Mouse (Mus musculus) midbrain, postnatal 0 days (tissue): ENCODE data around the gene Dok4. TPM values are rescaled to one million over a fixed set of nuclear protein-coding genes. Genes with fewer than 3 reads are reported as not detected.
"Not testable (repeated sequence)": the region's sequence is repeated elsewhere in the genome, so short reads cannot be mapped to it uniquely, and the experiment has no call there.

ENCODE experiments used
- ATAC-seq: fragments of 200-750 bp; cut with Nextera tagmentation; 2 replicates; pipeline ENCODE4 v1.8.0; 2017; ENCODE audit warnings: moderate number of reproducible peaks, mild to moderate bottlenecking, moderate TSS enrichment, moderate library complexity; ENCODE audit not compliant: low FRiP score
- DNase-seq: peaks from one replicate; pipeline ENCODE4 v3.0.0-alpha.2; 2015; ENCODE audit warnings: low spot score
- H3K27ac ChIP-seq: fragments of 300-500 bp; sonication (generic); 2 replicates; pipeline ENCODE4 v1.5.1; 2014; ENCODE audit warnings: low read depth, mild to moderate bottlenecking, low read length, mixed read lengths
- H3K27me3 ChIP-seq: fragments of 300-500 bp; sonication (generic); 2 replicates; pipeline ENCODE4 v1.6.1; 2014; ENCODE audit warnings: low read length, control low read depth, mixed read lengths; ENCODE audit not compliant: insufficient read depth
- H3K36me3 ChIP-seq: fragments of 300-500 bp; sonication (generic); 2 replicates; pipeline ENCODE4 v1.6.1; 2014; ENCODE audit warnings: low read length, control low read depth, mixed read lengths; ENCODE audit not compliant: insufficient read depth
- H3K4me1 ChIP-seq: fragments of 300-500 bp; sonication (generic); 2 replicates; pipeline ENCODE4 v1.6.1; 2014; ENCODE audit warnings: mild to moderate bottlenecking, control low read depth, antibody characterized with exemption, low read length, mixed read lengths; ENCODE audit not compliant: insufficient read depth
- H3K4me2 ChIP-seq: fragments of 300-500 bp; sonication (generic); 2 replicates; pipeline ENCODE4 v1.6.1; 2014; ENCODE audit warnings: low read depth, mild to moderate bottlenecking, low read length, mixed read lengths; ENCODE audit not compliant: poor library complexity, severe bottlenecking
- H3K4me3 ChIP-seq: fragments of 300-500 bp; sonication (generic); 2 replicates; pipeline ENCODE4 v1.5.1; 2014; ENCODE audit warnings: low read depth, mild to moderate bottlenecking, low read length, moderate library complexity
- H3K9ac ChIP-seq: fragments of 300-500 bp; sonication (generic); replicated peaks from 2 replicates; pipeline ENCODE4 v1.6.1; 2014; ENCODE audit warnings: mild to moderate bottlenecking, low read length, moderate library complexity, mixed read lengths; ENCODE audit not compliant: poor library complexity, severe bottlenecking
- H3K9me3 ChIP-seq: fragments of 300-500 bp; sonication (generic); 2 replicates; pipeline ENCODE4 v1.6.1; 2016; ENCODE audit warnings: low read length, control low read depth
- CTCF ChIP-seq: IDR thresholded peaks from 2 replicates; pipeline ENCODE4 v1.5.1; 2016; ENCODE audit warnings: antibody characterized with exemption, mild to moderate bottlenecking
- WGBS: fragments of 180-500 bp; shearing (Covaris S2); extraction: QIAGEN DNeasy Blood & Tissue Kit; methylation state at CpG from one replicate; pipeline ENCODE4 v1.1.7; 2014; 5-methylcytosine and 5-hydroxymethylcytosine counted together
- polyA plus RNA-seq: library from polyadenylated mRNA; unstranded; fragments of >200 nt; fragmentation: Nextera tagmentation; extraction: Ambion mirVana; gene quantifications from 2 replicates; pipeline ENCODE4 v1.2.1, GENCODE M21; 2015
- total RNA-seq: library from RNA; depleted of rRNA; stranded (reverse); fragments of >200 nt; gene quantifications from 2 replicates; pipeline ENCODE4 v1.2.3, GENCODE M21; 2014

The Dok4 gene
- total and polyA plus RNA-seq, 2 experiments from 2014 or later, result 95.0 to 155 TPM

DNA sequence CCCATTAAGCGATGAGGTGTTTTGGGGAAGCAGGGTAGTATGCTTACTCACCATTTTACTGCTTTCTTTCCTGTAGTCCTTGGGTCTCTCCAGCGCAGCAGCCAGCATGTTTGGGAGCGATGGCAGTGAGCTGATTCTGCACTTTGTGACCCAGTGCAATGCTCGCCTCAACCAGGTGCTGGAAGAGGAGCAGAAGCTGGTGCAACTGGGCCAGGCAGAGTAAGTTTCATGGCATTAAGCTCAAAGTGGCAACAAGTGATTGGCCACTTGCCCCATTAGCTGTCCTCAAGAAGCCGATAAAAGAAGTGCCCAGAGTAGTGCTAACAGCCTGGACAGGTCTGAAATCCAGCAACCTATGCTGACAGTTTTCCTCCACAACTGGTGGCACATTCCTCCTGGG lies 26.1 kb downstream of the Dok4 start:
- Histone ChIP-seq H3K4me3 (no peak overlapping the region), H3K9me3 (no peaks in the 10 kb centered on the region), H3K4me2 (no peak overlapping the region), H3K36me3 (peaks cover 60% of the 10 kb centered on the region), H3K4me1 (no peaks in the 10 kb centered on the region), H3K27me3 (no peaks in the 10 kb centered on the region), H3K27ac (no peak overlapping the region), H3K9ac (no peak overlapping the region)
- WGBS, result 91% methylated on average over 5 of the region's 5 CpGs
- ATAC-seq (no peak), DNase-seq (no peak)
- no peak for TF ChIP-seq CTCF

DNA sequence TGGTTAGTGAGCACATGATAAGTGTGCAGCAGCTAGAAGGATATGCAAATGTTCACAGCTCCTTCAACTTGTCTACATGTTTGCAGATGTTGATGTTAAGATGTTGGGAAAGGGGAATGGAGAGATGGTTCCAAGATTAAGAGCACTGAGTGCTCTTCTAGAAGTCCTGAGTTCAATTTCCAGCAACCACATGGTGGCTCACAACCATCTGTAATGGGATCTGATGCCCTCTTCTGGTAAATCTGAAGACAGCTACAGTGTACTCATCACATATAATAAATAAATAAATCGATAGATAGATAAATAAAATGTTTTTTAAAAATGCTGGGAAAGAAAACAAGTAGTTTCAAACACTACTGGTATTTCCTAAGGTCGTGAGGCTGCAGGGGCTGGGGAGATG lies 34.9 kb downstream of the Dok4 start:
- DNase-seq (no peak), ATAC-seq (no peak)
- no peaks in the 10 kb centered on the region for H3K27me3 ChIP-seq
- H3K9ac ChIP-seq, result no peak overlapping the region
- TF ChIP-seq CTCF, result peak; percentile 32; the same call in 1 of the 2 replicates
- H3K9me3 ChIP-seq, result no peaks in the 10 kb centered on the region
- no peak overlapping the region for H3K4me3 ChIP-seq
- no peak overlapping the region for H3K4me2 ChIP-seq
- no peak overlapping the region for H3K27ac ChIP-seq
- H3K36me3 ChIP-seq, result peaks cover 20% of the 10 kb centered on the region
- peaks cover 6% of the 10 kb centered on the region; the same call in 1 of the 2 replicates for H3K4me1 ChIP-seq
- WGBS, result 57% methylated on average over 2 of the region's 2 CpGs

DNA sequence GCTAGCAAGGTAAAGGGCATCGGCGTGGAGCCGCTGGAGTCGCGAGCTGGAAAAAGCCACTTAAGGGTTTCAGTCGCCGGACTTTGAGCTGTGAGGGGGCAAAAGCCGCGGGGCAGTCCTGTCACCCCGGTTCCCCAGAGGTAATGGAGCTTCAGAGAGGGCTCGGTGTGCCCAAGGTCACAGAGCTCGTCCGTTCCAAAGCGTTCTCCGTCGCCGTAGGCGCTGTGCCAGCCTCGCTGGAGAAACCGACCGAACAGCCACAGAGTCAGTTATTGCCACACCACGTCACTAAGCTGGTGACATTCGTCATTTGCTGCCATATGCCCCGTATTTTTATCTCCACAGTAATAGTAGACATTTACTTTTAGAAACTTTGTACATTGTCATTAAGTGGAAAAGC lies 37.5 kb downstream of the Dok4 start:
- ATAC-seq (peak; percentile 64), DNase-seq (peak; percentile 65)
- peak overlapping the region; percentile 90 for H3K9ac ChIP-seq
- H3K4me1 ChIP-seq, result peaks cover 6% of the 10 kb centered on the region; the same call in 1 of the 2 replicates
- H3K27me3 ChIP-seq, result no peaks in the 10 kb centered on the region
- 1% methylated on average over 24 of the region's 24 CpGs for WGBS
- H3K27ac ChIP-seq, result peak overlapping the region; percentile 93
- H3K4me3 ChIP-seq, result peak overlapping the region; percentile 81
- H3K36me3 ChIP-seq, result no peaks in the 10 kb centered on the region
- H3K4me2 ChIP-seq, result peak overlapping the region; percentile 81
- H3K9me3 ChIP-seq, result no peaks in the 10 kb centered on the region
- no peak for TF ChIP-seq CTCF

GRCm38 (mm10) chr8:94837662-94838574 lies 38.2 kb downstream of the Dok4 start, which contains the start of the genes Coq9 and Ciapin1:
Coq9 (plus strand) TSS chr8:94838321.
Ciapin1 (minus strand) TSS chr8:94838358.
- H3K27me3 ChIP-seq, result no peaks in the 10 kb centered on the region
- DNase-seq (peak; percentile 96), ATAC-seq (peak; percentile 98)
- peak within 1 kb of the TSS; percentile 81 for H3K4me2 ChIP-seq
- H3K36me3 ChIP-seq, result no peaks in the 10 kb centered on the region
- H3K27ac ChIP-seq, result peak within 1 kb of the TSS; percentile 93
- WGBS, result under 1% methylated on average over 79 of the region's 82 CpGs
- H3K4me3 ChIP-seq, result peak within 1 kb of the TSS; percentile 81
- no peaks in the 10 kb centered on the region for H3K9me3 ChIP-seq
- H3K9ac ChIP-seq, result peak within 1 kb of the TSS; percentile 90
- no peak for TF ChIP-seq CTCF
- peaks cover 6% of the 10 kb centered on the region; the same call in 1 of the 2 replicates for H3K4me1 ChIP-seq

DNA sequence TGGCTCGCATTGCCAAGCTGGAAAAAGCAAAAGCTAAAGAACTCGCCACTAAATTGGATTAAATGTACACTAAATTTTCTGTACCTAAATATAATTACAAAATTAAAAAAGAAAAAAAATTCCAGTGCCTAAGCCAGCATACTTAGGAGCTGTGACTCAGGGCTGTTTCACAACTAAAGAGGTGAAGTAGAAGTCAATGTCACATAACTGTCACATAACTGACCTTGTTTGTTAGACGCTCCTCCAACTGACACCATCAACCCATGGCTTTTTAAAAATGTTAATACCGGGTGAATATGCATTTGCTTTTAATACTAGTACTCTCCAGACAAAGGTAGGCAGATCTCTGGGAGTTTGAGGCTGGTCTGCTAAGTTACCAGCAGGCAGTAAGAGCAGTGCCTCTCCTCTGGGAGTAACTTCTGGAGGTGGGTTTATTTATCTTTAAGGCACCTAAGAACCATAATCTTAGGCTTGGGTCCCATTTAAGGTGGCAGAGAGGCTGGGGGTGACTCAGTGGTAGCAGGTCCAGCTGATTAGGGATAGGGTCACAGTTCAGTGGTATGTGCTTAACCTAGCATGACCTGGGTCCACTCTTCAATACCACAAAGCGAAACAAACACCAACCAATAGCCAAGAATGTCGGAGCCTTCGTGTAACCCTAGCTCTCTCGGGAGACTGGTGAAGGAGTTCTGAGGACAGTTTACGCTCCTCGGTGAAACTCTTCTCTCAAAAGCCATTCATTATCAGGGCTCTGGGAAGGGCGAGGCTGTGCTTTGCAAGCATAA lies 39.5 kb downstream of the Dok4 start:
- 74% methylated on average over 11 of the region's 11 CpGs for WGBS
- ATAC-seq, result no peak

GRCm38 (mm10) chr8:94835751-94836150 lies 40.4 kb downstream of the Dok4 start:
- H3K27ac ChIP-seq, H3K4me2 ChIP-seq, H3K4me3 ChIP-seq, H3K36me3 ChIP-seq, H3K4me1 ChIP-seq, ATAC-seq, H3K27me3 ChIP-seq, H3K9me3 ChIP-seq, H3K9ac ChIP-seq, DNase-seq: not testable (repeated sequence)
- 91% methylated on average over 13 of the region's 13 CpGs for WGBS

More for the DNA sequence above, 39.5 kb downstream of the Dok4 start:
- no peak for DNase-seq
- Histone ChIP-seq H3K27me3 (no peaks in the 10 kb centered on the region), H3K4me2 (peak overlapping the region; percentile 81), H3K4me3 (peak overlapping the region; percentile 81; the same call in 1 of the 2 replicates), H3K9me3 (no peaks in the 10 kb centered on the region), H3K27ac (no peak overlapping the region), H3K4me1 (peaks cover 6% of the 10 kb centered on the region; the same call in 1 of the 2 replicates), H3K36me3 (peaks cover 2% of the 10 kb centered on the region), H3K9ac (no peak overlapping the region)
- no peak for TF ChIP-seq CTCF

- WGBS, result 81% methylated on average over 7 of the region's 7 CpGs
- ATAC-seq, DNase-seq: not testable (repeated sequence)
Measured at GRCm38 (mm10) chr8:94833901-94834405, 42.2 kb downstream of the Dok4 start.

More at GRCm38 (mm10) chr8:94833901-94834405, 42.2 kb downstream of the Dok4 start:
- not testable (repeated sequence) for H3K4me1 ChIP-seq, H3K4me2 ChIP-seq, H3K36me3 ChIP-seq, H3K27ac ChIP-seq, H3K9ac ChIP-seq, H3K27me3 ChIP-seq, H3K9me3 ChIP-seq, H3K4me3 ChIP-seq
